Mouse (Mus musculus): ENCODE measurements around the gene Rack1.
"Not testable (repeated sequence)": the region's sequence is repeated elsewhere in the genome, so short reads cannot be mapped to it uniquely, and the experiment has no call there.

Gene Rack1

GRCm38 (mm10) chr11:48819614-48820307, 19.6 kb downstream of the Rack1 start:
- no peak for DNase-seq (ENCODE audit: low spot score)

- DNase-seq (ENCODE audit: low spot score), result no peak
Observed at GRCm38 (mm10) chr11:48820308-48820674, 20.2 kb downstream of the Rack1 start.

GRCm38 (mm10) chr11:48821299-48821698, 21.2 kb downstream of the Rack1 start:
- not testable (repeated sequence) for DNase-seq (ENCODE audit: low spot score)

GRCm38 (mm10) chr11:48822768-48823512, 22.8 kb downstream of the Rack1 start:
- DNase-seq (ENCODE audit: low spot score), result no peak

GRCm38 (mm10) chr11:48823536-48823972, 23.4 kb downstream of the Rack1 start:
- DNase-seq (ENCODE audit: low spot score), result peak; percentile 46

- DNase-seq (ENCODE audit: low spot score), result no peak
Observed at GRCm38 (mm10) chr11:48824311-48824830, 24.2 kb downstream of the Rack1 start.

GRCm38 (mm10) chr11:48825979-48826751, 26.0 kb downstream of the Rack1 start, which contains the start of the genes Trim7 and Gm12184:
Trim7 (plus strand) TSS chr11:48826140.
Gm12184 (minus strand) TSS chr11:48826655.
- peak; percentile 29 for DNase-seq (ENCODE audit: low spot score)

GRCm38 (mm10) chr11:48826752-48827096, 26.6 kb downstream of the Rack1 start:
- DNase-seq (ENCODE audit: low spot score), result no peak

GRCm38 (mm10) chr11:48827926-48828325, 27.8 kb downstream of the Rack1 start:
- DNase-seq (ENCODE audit: low spot score), result no peak

- DNase-seq (ENCODE audit: low spot score), result no peak
Observed at GRCm38 (mm10) chr11:48830279-48830678, 30.1 kb downstream of the Rack1 start.

- DNase-seq (ENCODE audit: low spot score), result no peak
Observed at GRCm38 (mm10) chr11:48831273-48831672, 31.1 kb downstream of the Rack1 start.

- DNase-seq (ENCODE audit: low spot score), result no peak
Observed at GRCm38 (mm10) chr11:48833078-48833730, 33.1 kb downstream of the Rack1 start.

- peak; percentile 88 for DNase-seq (ENCODE audit: low spot score)
Observed at GRCm38 (mm10) chr11:48833731-48834639, 33.9 kb downstream of the Rack1 start.

- DNase-seq (ENCODE audit: low spot score), result no peak
Observed at GRCm38 (mm10) chr11:48835923-48836322, 35.8 kb downstream of the Rack1 start.

- DNase-seq (ENCODE audit: low spot score), result no peak
Observed at GRCm38 (mm10) chr11:48836990-48837309, 36.8 kb downstream of the Rack1 start.

- peak; percentile 68 for DNase-seq (ENCODE audit: low spot score)
Observed at GRCm38 (mm10) chr11:48837310-48838180, 37.4 kb downstream of the Rack1 start.

- peak; percentile 33 for DNase-seq (ENCODE audit: low spot score)
Observed at GRCm38 (mm10) chr11:48838181-48838797, 38.2 kb downstream of the Rack1 start.

GRCm38 (mm10) chr11:48838879-48839680, 38.9 kb downstream of the Rack1 start:
- DNase-seq (ENCODE audit: low spot score), result no peak

GRCm38 (mm10) chr11:48840805-48841204, 40.7 kb downstream of the Rack1 start:
- no peak for DNase-seq (ENCODE audit: low spot score)

Data from ovary, postnatal 36 days (tissue).